Mouse (Mus musculus): Measurements from ENCODE around the gene Mecom. TPM values are rescaled to one million over a fixed set of nuclear protein-coding genes. Genes with fewer than 3 reads are reported as not detected.

The Mecom gene
- polyA plus RNA-seq, 1 experiment from 2014 or later: 33.2 TPM

DNA sequence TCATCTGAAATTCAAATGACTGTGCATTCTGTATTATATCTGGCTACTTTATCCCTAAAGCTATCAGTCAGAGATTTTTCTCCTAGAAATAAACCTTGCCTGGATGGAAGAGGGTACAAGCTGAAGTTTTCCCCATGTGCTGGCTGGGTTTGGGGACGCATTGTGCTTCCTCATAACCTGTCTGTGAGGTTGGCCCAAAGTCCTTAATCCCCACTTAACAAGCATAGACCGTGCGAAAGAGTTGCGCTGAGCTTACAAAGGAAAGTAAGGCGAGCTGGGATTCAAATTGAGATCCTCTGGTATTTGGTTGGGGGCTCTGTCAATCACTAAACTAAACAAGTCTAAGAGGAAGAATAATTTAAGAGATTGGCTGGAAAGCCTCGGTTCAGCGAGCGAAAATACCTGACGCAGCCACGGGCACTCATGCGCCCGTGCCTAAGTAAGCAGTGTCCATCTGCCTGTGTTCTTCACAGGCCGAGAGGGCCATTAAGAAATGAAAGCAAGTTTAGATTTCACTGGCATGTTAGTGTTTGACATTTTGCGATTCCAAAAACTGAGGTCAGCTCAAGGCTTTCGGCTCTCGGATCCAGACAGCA is 176.8 kb downstream of the Mecom start:
- Histone ChIP-seq H3K27ac (replicated peaks) (no peak overlapping the region), H3K4me2 (replicated peaks) (peak overlapping the region; percentile 47), H3K9ac (replicated peaks) (peak overlapping the region; percentile 37; the same call in 1 of the 2 replicates), H3K27me3 (peaks cover 11% of the 10 kb centered on the region; the same call in 1 of the 2 replicates), H3K9me3 (no peaks in the 10 kb centered on the region), H3K4me1 (peaks cover 8% of the 10 kb centered on the region; the same call in 1 of the 2 replicates), H3K4me3 (peak overlapping the region; percentile 19), H3K36me3 (no peaks in the 10 kb centered on the region)
- ATAC-seq (ENCODE audit: low FRiP score, low read depth): 0 out of 2 replicates have a peak, but pooled peaks have one; percentile 47
- WGBS: 20% methylated on average over 16 of the region's 16 CpGs

DNA sequence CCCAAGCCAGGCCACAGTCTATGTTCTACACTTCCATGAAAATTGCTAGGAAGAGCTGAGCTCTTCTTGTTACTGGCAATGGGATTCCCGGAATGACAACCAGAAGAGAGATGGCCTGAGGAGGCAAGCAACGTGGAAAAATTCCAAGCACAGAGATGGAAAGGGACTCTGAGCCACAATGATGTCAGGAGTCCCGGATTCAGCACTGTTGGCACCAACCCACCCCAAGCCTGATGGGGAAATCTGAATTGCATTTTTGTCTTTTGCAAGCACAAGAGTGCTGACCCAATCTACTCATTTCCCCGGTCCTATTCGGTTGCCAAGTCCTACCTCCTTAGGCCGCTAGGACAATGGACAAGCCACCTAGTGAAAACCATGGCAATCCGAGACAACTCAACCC is 181.2 kb downstream of the Mecom start:
- 95% methylated on average over 7 of the region's 7 CpGs for WGBS
- Histone ChIP-seq H3K4me2 (replicated peaks) (no peak overlapping the region), H3K27ac (replicated peaks) (no peak overlapping the region), H3K27me3 (peaks cover 8% of the 10 kb centered on the region; the same call in 1 of the 2 replicates), H3K9ac (replicated peaks) (no peak overlapping the region), H3K9me3 (no peaks in the 10 kb centered on the region), H3K36me3 (no peaks in the 10 kb centered on the region), H3K4me1 (peaks cover 7% of the 10 kb centered on the region; the same call in 1 of the 2 replicates), H3K4me3 (no peak overlapping the region)
- ATAC-seq (ENCODE audit: low FRiP score, low read depth): no peak

DNA sequence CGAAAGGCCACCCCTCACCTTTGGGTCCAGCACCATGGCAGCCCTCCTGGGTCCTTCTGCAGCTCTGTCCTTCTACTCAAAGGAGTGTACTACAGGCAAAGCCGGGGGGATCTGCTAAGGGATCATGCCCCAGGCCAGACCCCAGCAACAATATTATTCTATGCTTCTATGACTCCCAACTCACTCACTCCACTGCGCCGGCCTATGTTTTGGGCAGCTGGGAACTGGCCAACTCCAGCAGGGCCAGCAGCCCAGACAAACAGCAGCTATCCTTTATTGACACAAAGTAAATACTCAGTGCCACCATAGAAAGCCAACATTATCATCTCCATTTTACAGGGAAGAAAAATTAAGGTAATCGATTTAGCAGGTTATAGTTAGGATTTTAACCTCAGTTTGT is 186.6 kb downstream of the Mecom start:
- H3K4me2 ChIP-seq (replicated peaks): no peak overlapping the region
- H3K36me3 ChIP-seq: no peaks in the 10 kb centered on the region
- no peak overlapping the region for H3K4me3 ChIP-seq
- ATAC-seq (ENCODE audit: low FRiP score, low read depth): no peak
- no peak overlapping the region for H3K27ac ChIP-seq (replicated peaks)
- H3K9me3 ChIP-seq: no peaks in the 10 kb centered on the region
- WGBS: 81% methylated on average over 5 of the region's 5 CpGs
- no peak overlapping the region for H3K9ac ChIP-seq (replicated peaks)
- H3K27me3 ChIP-seq: no peaks in the 10 kb centered on the region
- H3K4me1 ChIP-seq: no peaks in the 10 kb centered on the region

DNA sequence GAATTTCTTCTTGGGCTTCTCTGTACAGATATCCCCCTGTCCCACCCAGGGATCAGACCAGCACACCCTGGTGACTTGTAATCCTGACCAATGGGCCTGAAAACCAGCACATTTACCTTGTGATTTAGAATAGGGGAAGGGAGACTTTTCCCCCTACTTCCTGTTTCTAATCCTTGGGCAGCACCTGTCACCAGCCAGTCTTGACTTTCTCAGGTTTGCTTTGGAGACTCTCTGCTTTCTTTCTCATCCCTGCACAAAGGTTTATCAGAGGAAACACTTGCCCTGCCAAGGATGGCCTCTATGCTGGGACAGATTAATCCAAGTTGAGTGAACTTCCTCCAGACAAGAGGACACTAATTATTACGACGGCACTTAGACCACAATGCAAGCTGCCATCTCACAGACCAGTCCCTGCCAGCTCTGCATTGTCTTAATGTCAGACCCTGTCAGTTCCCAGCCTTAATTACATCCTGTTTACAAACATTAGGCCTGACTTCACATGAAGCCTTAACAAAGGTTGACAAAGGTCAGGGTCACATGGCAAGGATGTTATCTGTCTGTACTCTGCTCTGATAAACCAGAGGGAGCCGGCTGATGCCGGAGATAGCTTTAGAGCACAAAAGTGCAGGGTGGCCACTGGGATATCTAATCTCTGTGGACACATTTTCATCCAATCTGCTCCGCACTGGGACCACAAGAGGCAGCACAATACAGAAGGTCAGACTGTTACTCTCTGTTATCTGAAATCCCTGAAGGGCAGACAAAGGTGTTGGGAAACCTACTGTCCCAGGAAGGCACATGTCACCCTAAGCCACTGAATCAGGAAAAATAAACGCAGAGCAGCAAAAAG is 193.7 kb downstream of the Mecom start:
- 56% methylated on average over 6 of the region's 6 CpGs for WGBS
- no peaks in the 10 kb centered on the region for H3K9me3 ChIP-seq
- no peaks in the 10 kb centered on the region for H3K36me3 ChIP-seq
- no peak overlapping the region for H3K4me2 ChIP-seq (replicated peaks)
- no peak overlapping the region for H3K9ac ChIP-seq (replicated peaks)
- no peak overlapping the region for H3K27ac ChIP-seq (replicated peaks)
- ATAC-seq (ENCODE audit: low FRiP score, low read depth): no peak
- H3K27me3 ChIP-seq: no peaks in the 10 kb centered on the region
- peaks cover 3% of the 10 kb centered on the region; the same call in 1 of the 2 replicates for H3K4me1 ChIP-seq
- no peak overlapping the region for H3K4me3 ChIP-seq

DNA sequence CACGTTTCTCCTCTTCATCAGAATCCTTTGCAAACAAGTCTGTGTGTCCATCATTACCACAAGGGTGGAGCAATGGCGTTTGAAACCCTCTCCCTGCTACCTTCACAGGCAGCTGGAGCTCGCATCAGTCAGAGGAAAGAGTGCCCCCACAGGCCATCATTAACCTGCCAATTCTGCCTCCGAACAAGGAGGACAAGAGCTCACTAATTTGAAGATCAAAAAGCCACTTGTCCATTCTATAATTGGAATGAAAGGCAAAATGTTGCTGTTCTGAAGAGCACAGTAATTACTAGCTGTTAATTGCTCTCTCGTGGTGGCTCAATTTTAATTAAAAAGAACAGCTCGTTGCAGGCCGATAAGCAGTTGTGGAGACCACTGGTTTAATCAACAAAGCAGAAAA is 198.5 kb downstream of the Mecom start:
- no peak overlapping the region for H3K4me2 ChIP-seq (replicated peaks)
- WGBS: 44% methylated on average over 7 of the region's 7 CpGs
- H3K4me1 ChIP-seq: peaks cover 3% of the 10 kb centered on the region; the same call in 1 of the 2 replicates
- ATAC-seq (ENCODE audit: low FRiP score, low read depth): peak; percentile 30; the same call in 1 of the 2 replicates
- no peak overlapping the region for H3K9ac ChIP-seq (replicated peaks)
- no peak overlapping the region for H3K27ac ChIP-seq (replicated peaks)
- no peaks in the 10 kb centered on the region for H3K36me3 ChIP-seq
- H3K27me3 ChIP-seq: no peaks in the 10 kb centered on the region
- no peaks in the 10 kb centered on the region for H3K9me3 ChIP-seq
- H3K4me3 ChIP-seq: no peak overlapping the region

DNA sequence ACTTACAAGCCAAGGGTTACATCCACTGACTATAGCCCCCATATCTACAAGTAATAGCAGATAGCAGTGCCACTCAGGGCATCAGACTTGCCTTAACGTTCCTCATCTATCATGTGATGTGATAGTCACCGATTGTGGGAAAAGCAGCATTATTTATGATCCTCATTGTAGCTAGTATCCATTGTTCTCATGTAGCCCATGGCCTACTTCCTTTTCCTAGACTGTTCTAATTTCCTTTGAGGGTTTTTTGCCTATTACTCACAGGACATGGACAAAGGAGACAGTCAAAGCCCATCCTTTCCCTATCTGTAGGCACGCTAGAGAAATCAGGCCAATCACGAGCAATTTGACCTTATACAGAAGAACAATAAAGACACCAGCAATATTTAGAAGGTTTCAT is 203.7 kb downstream of the Mecom start:
- 89% methylated on average over 4 of the region's 4 CpGs for WGBS
- no peak overlapping the region for H3K9ac ChIP-seq (replicated peaks)
- H3K27ac ChIP-seq (replicated peaks): no peak overlapping the region
- H3K4me1 ChIP-seq: no peaks in the 10 kb centered on the region; the same call in 1 of the 2 replicates
- H3K4me2 ChIP-seq (replicated peaks): no peak overlapping the region
- no peaks in the 10 kb centered on the region for H3K27me3 ChIP-seq
- no peaks in the 10 kb centered on the region for H3K36me3 ChIP-seq
- H3K4me3 ChIP-seq: no peak overlapping the region
- 0 out of 2 replicates have a peak, but pooled peaks cover 4% of the 10 kb centered on the region for H3K9me3 ChIP-seq
- ATAC-seq (ENCODE audit: low FRiP score, low read depth): no peak

DNA sequence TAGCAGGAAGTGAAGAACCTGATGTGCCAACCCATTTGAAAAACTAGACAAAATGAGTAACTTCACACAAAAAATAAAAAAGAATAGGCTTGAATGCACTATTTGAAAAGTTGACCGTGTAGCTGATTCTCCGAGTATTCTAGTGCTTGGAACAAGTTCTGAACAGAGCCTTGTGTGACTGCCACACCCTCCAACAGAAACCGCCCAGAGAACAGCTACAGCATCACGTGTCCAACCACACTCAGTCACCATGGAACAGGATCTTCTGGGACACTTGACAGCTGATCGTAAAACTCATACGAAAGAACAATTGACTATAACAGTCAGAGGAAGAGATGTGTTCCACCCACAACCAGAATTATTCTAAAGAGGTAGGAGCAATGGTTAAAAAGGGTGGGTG is 215.5 kb downstream of the Mecom start:
- Histone ChIP-seq H3K36me3 (no peaks in the 10 kb centered on the region), H3K4me1 (no peaks in the 10 kb centered on the region), H3K27ac (replicated peaks) (no peak overlapping the region), H3K27me3 (no peaks in the 10 kb centered on the region), H3K9ac (replicated peaks) (no peak overlapping the region), H3K9me3 (no peaks in the 10 kb centered on the region), H3K4me3 (no peak overlapping the region), H3K4me2 (replicated peaks) (no peak overlapping the region)
- no peak for ATAC-seq (ENCODE audit: low FRiP score, low read depth)
- 96% methylated on average over 6 of the region's 6 CpGs for WGBS

DNA sequence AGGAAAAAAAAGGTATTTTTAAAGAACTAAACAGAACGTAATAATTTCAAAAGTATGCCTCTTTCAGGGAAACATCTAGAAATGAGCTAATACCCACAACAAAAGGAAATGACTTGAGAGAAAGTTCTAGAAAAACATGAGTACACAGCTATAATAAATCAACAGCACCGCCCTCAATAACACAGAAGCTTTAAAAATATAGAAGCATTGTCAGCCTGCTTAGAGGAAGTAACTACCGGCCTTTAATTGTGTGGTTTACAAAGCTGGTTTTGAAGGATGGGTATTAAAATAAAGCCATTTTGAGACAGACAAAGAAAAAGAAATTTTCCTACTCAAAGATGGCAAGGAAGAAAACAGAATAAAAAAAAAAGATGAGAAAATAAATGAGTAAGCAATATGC is 217.3 kb downstream of the Mecom start:
- Histone ChIP-seq H3K9ac (replicated peaks) (no peak overlapping the region), H3K4me1 (no peaks in the 10 kb centered on the region), H3K27me3 (no peaks in the 10 kb centered on the region), H3K4me2 (replicated peaks) (no peak overlapping the region), H3K27ac (replicated peaks) (no peak overlapping the region), H3K9me3 (no peaks in the 10 kb centered on the region), H3K4me3 (no peak overlapping the region), H3K36me3 (no peaks in the 10 kb centered on the region)
- ATAC-seq (ENCODE audit: low FRiP score, low read depth): no peak
- WGBS: 88% methylated on average over 3 of the region's 3 CpGs

DNA sequence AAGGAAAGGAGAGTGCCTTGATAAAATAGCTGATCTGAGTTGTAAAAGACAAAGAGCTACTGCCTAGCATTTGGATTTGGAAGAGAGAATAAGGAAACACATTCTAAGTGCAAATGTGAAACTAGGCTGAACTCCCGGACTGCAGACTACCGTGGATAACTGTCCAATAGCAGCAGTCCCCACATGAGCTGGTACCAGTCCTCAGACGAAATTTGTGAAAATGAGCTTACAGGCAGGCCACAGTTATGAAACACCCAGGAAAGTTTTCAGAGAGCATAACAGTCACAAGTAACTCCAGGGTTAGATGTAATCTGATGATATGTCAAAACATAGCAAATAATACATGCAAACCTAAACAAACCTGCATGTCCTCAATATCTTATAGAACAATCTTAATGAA is 217.8 kb downstream of the Mecom start:
- H3K4me1 ChIP-seq: no peaks in the 10 kb centered on the region
- no peak overlapping the region for H3K27ac ChIP-seq (replicated peaks)
- H3K27me3 ChIP-seq: no peaks in the 10 kb centered on the region
- H3K9ac ChIP-seq (replicated peaks): no peak overlapping the region
- no peaks in the 10 kb centered on the region for H3K9me3 ChIP-seq
- no peaks in the 10 kb centered on the region for H3K36me3 ChIP-seq
- 82% methylated on average over 3 of the region's 3 CpGs for WGBS
- no peak overlapping the region for H3K4me3 ChIP-seq
- ATAC-seq (ENCODE audit: low FRiP score, low read depth): no peak
- H3K4me2 ChIP-seq (replicated peaks): no peak overlapping the region

DNA sequence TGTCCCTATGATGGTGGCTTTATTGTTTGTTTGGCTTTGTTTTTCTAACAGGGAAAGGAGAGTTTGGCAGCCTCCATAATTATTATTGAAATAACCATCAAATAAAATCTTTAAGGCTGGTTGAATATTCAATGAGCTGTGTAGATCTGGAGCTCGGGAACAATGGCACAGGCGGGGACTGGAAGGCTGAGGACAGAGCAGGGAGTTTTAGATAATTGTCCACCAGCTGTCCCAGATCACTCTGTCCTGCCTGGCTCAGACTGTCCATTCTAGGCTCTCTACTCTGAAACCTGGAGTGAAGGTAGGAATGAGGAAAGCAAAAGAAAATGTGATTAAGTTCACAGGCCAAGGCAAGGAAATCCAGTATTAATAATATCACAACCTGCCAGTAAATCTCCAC is 232.9 kb downstream of the Mecom start:
- Histone ChIP-seq H3K4me2 (replicated peaks) (no peak overlapping the region), H3K36me3 (no peaks in the 10 kb centered on the region), H3K4me1 (peaks cover 15% of the 10 kb centered on the region), H3K9me3 (no peaks in the 10 kb centered on the region), H3K27ac (replicated peaks) (no peak overlapping the region), H3K27me3 (no peaks in the 10 kb centered on the region), H3K9ac (replicated peaks) (no peak overlapping the region), H3K4me3 (no peak overlapping the region)
- ATAC-seq (ENCODE audit: low FRiP score, low read depth): 0 out of 2 replicates have a peak, but pooled peaks have one; percentile 52
- 30% methylated on average over 2 of the region's 2 CpGs for WGBS

DNA sequence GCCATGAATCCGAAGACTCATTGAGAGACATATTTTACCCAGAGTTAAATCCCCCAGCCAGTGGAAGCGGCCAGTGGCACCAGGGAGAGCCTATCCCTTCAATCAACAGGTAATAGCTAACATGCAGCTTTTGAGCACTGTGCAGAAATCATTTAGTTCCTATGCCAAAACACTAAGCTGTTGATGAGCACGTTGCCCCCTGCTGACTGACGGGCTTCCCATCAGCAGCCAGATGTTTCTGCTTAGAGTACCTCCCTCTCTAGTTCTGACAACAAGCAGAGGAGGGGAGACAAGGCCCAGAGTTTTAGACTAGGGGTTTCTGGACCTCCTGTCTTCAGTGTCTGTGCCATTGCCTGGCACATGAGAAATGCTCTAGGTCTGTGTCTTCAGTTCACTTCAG is 239.7 kb downstream of the Mecom start:
- no peak for ATAC-seq (ENCODE audit: low FRiP score, low read depth)
- no peaks in the 10 kb centered on the region for H3K9me3 ChIP-seq
- no peak overlapping the region for H3K27ac ChIP-seq (replicated peaks)
- 60% methylated on average over 4 of the region's 4 CpGs for WGBS
- no peak overlapping the region for H3K9ac ChIP-seq (replicated peaks)
- H3K27me3 ChIP-seq: no peaks in the 10 kb centered on the region
- H3K4me2 ChIP-seq (replicated peaks): no peak overlapping the region
- no peaks in the 10 kb centered on the region for H3K36me3 ChIP-seq
- no peak overlapping the region for H3K4me3 ChIP-seq
- no peaks in the 10 kb centered on the region for H3K4me1 ChIP-seq

DNA sequence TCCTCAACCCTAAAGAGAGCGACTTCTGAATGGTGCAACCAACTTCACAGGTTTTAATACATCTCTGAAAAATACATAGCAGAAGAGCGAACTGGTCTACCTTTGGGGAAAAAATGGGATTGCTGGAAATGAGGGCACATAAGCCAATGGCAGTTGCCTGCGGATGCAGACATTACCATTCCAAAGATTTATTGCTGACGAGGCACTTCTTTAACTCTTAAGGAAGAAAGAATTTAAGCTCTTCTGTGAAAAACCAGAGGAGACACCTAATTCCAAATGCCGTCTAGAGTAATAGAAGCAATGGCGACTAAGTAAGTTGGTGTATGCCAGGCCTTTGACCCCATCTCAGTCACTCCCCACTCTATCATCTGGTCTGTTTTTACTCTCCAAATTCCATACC is 240.2 kb downstream of the Mecom start:
- WGBS: 88% methylated on average over 6 of the region's 6 CpGs
- no peak for ATAC-seq (ENCODE audit: low FRiP score, low read depth)
- H3K9ac ChIP-seq (replicated peaks): no peak overlapping the region

More for the DNA sequence above, 240.2 kb downstream of the Mecom start:
- H3K4me1 ChIP-seq: no peaks in the 10 kb centered on the region
- no peaks in the 10 kb centered on the region for H3K36me3 ChIP-seq
- no peak overlapping the region for H3K27ac ChIP-seq (replicated peaks)
- H3K4me2 ChIP-seq (replicated peaks): no peak overlapping the region
- no peak overlapping the region for H3K4me3 ChIP-seq
- H3K27me3 ChIP-seq: no peaks in the 10 kb centered on the region
- no peaks in the 10 kb centered on the region for H3K9me3 ChIP-seq
